Mouse (Mus musculus) midbrain, embryonic 14.5 days (tissue): ENCODE measurements around the gene Taf3. TPM values are rescaled to one million over a fixed set of nuclear protein-coding genes. Genes with fewer than 3 reads are reported as not detected.

Experiments
- ATAC-seq: fragments of 200-750 bp; cut with Nextera tagmentation; 2 replicates; pipeline ENCODE4 v1.8.0; 2017; ENCODE audit warnings: moderate number of reproducible peaks, moderate library complexity; ENCODE audit not compliant: low FRiP score, low TSS enrichment
- DNase-seq: peaks from one replicate; pipeline ENCODE4 v3.0.0-alpha.2; 2015
- H3K27ac ChIP-seq: fragments of 300-500 bp; sonication (generic); replicated peaks from 2 replicates; pipeline ENCODE4 v1.5.1; 2014; ENCODE audit warnings: mild to moderate bottlenecking, low read depth, low read length, moderate library complexity
- H3K27me3 ChIP-seq: fragments of 300-500 bp; sonication (generic); 2 replicates; pipeline ENCODE4 v1.6.1; 2014; ENCODE audit warnings: low read length, control low read depth, mixed read lengths; ENCODE audit not compliant: control insufficient read depth, insufficient read depth
- H3K36me3 ChIP-seq: fragments of 300-500 bp; sonication (generic); 2 replicates; pipeline ENCODE4 v1.6.1; 2014; ENCODE audit warnings: low read length, control low read depth; ENCODE audit not compliant: control insufficient read depth, insufficient read depth
- H3K4me1 ChIP-seq: fragments of 300-500 bp; sonication (generic); 2 replicates; pipeline ENCODE4 v1.6.1; 2014; ENCODE audit warnings: mild to moderate bottlenecking, antibody characterized with exemption, low read length, control low read depth; ENCODE audit not compliant: control insufficient read depth, insufficient read depth
- H3K4me2 ChIP-seq: fragments of 300-500 bp; sonication (generic); 2 replicates; pipeline ENCODE4 v1.6.1; 2014; ENCODE audit warnings: mild to moderate bottlenecking, low read length, moderate library complexity
- H3K4me3 ChIP-seq: fragments of 300-500 bp; sonication (generic); replicated peaks from 2 replicates; pipeline ENCODE4 v1.5.1; 2014; ENCODE audit warnings: low read depth, low read length
- H3K9ac ChIP-seq: fragments of 300-500 bp; sonication (generic); replicated peaks from 2 replicates; pipeline ENCODE4 v1.6.1; 2014; ENCODE audit warnings: mild to moderate bottlenecking, low read length, moderate library complexity
- H3K9me3 ChIP-seq: fragments of 300-500 bp; sonication (generic); 2 replicates; pipeline ENCODE4 v1.6.1; 2016; ENCODE audit warnings: low read length, control low read depth, mixed read lengths; ENCODE audit not compliant: control insufficient read depth
- WGBS: fragments of 180-500 bp; shearing (Covaris S2); extraction: QIAGEN DNeasy Blood & Tissue Kit; methylation state at CpG from one replicate; pipeline ENCODE4 v1.1.7; 2014; 5-methylcytosine and 5-hydroxymethylcytosine counted together
- polyA plus RNA-seq: library from polyadenylated mRNA; unstranded; fragments of >200 nt; fragmentation: Nextera tagmentation; extraction: Ambion mirVana; gene quantifications from 2 replicates; pipeline ENCODE4 v1.2.1, GENCODE M21; 2014

Gene Taf3
- polyA plus RNA-seq, 1 experiment from 2014 or later = 16.4 TPM

DNA sequence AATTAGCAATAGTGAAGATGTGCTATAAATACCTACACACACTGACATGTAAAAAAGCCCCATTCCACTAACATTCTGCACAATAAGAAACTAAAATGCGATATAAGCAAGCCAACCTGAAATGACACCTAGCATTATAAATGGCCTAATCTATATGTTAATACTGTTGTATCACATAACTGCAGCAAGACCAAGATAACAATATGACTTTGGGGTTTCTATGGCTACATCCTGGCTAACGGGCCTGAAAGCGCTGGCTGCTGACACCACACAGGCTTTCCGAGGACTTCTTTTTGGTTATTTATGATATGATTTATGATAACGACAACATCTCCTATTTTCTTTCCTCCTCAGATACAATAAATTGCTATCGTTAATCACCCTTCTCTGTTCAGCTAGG, 90.4 kb downstream of the Taf3 start:
- peak; percentile 36 for DNase-seq
- Histone ChIP-seq H3K4me3 (no peak overlapping the region), H3K27me3 (no peaks in the 10 kb centered on the region), H3K9ac (no peak overlapping the region), H3K9me3 (no peaks in the 10 kb centered on the region), H3K4me1 (peaks cover 7% of the 10 kb centered on the region; the same call in 1 of the 2 replicates), H3K27ac (no peak overlapping the region), H3K4me2 (no peak overlapping the region), H3K36me3 (no peaks in the 10 kb centered on the region)
- 66% methylated on average over 6 of the region's 6 CpGs for WGBS
- no peak for ATAC-seq

DNA sequence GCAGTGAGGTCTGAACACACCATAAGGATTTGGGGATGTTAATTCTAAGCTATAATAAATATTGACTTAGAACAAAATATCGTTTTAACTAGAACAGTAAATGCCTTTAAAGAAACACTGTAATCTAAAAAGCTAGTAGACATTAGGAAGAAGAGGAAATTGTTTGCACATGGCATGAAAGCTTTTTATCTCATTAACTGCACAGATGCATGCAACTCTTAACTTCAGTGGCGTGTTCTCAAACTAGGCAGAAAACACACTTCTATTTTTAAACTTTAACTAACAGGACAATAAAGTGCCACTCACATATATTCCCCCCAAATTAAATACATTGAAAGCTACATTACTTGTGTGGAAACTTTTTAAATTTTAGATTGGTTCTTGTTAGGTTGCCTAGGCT, 91.8 kb downstream of the Taf3 start:
- whole genome bisulfite sequencing = 80% methylated on average over 2 of the region's 2 CpGs
- peaks cover 7% of the 10 kb centered on the region; the same call in 1 of the 2 replicates for H3K4me1 ChIP-seq
- DNase-seq (no peak), ATAC-seq (no peak)
- H3K36me3 ChIP-seq = peaks cover 10% of the 10 kb centered on the region; the same call in 1 of the 2 replicates
- no peak overlapping the region for H3K9ac ChIP-seq
- H3K4me3 ChIP-seq = no peak overlapping the region
- H3K9me3 ChIP-seq = no peaks in the 10 kb centered on the region
- no peak overlapping the region for H3K27ac ChIP-seq
- no peak overlapping the region for H3K4me2 ChIP-seq
- no peaks in the 10 kb centered on the region for H3K27me3 ChIP-seq

DNA sequence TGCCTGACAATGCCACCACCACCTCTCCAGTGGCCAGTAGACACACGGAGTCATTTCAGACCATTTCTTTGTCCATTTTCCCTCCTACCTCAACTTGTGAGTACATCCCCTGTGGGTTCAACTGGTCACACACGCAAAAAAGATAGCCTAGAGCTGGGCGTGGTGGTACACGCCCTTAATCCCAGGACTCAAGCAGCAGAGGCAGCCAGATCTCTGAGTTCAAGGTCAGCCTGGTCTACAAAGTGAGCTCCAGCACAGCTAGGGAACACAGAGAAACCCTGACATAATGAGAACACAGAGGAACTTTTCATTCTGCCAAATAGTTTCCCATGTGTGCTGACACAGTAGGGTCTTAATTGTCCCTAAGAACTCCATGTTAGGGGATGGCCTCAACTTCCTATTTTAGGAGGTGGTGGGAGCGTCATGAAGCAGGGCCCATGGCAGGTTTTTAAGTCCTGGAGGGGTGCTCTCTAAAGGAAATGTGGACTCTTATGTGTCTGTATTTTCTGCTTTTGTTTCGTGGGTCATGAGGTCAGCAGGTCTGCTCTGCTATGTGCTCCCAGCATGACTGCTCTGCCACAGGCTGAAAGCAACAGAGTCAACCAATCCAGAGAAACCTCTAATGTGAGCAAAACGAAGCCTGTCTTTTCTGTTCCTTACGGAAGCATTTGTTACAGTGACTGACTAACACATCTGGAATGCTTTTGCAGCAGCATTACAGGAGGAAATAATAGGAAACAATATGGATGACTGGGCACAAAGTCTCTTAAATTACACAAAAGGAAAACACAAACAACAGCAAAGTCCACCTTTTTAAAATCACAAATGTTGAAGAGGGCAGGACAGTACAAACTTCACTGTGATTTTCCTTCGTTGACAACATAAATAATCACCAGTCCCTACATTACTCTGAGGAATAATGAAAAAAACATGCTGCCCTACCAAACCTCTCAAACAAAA, 92.5 kb downstream of the Taf3 start:
- Histone ChIP-seq H3K9me3 (no peaks in the 10 kb centered on the region), H3K36me3 (peaks cover 14% of the 10 kb centered on the region), H3K27ac (no peak overlapping the region), H3K27me3 (no peaks in the 10 kb centered on the region), H3K4me1 (peaks cover 7% of the 10 kb centered on the region; the same call in 1 of the 2 replicates), H3K4me3 (no peak overlapping the region), H3K9ac (no peak overlapping the region), H3K4me2 (no peak overlapping the region)
- ATAC-seq = no peak
- 56% methylated on average over 9 of the region's 9 CpGs for WGBS
- DNase-seq = no peak

DNA sequence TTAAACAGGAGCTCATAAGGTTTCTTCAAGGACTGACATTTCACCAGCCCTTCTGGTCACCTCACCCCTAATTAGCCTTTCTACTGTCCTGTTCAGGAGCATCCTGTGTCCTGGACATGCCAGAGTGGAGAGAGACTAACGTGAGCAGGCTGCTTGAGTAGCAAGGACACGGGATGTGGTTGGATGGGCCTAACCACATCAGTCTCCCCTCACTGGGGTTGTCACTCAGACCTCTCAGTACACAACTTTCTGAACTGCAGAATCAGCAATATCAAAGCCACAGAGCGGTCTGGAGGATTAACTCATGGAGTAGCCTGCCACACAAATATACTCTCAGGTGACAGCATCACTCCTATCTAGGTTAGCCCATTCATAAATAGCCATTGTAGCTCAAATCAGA, 101.7 kb downstream of the Taf3 start:
- no peak for ATAC-seq
- no peak overlapping the region for H3K4me3 ChIP-seq
- H3K9ac ChIP-seq = no peak overlapping the region
- no peak for DNase-seq
- no peak overlapping the region for H3K4me2 ChIP-seq
- 77% methylated on average over 3 of the region's 3 CpGs for WGBS
- H3K27me3 ChIP-seq = no peaks in the 10 kb centered on the region
- H3K27ac ChIP-seq = no peak overlapping the region
- H3K9me3 ChIP-seq = no peaks in the 10 kb centered on the region
- no peaks in the 10 kb centered on the region for H3K4me1 ChIP-seq
- H3K36me3 ChIP-seq = peaks cover 7% of the 10 kb centered on the region; the same call in 1 of the 2 replicates

GRCm38 (mm10) chr2:9945611-9946010, 102.8 kb downstream of the Taf3 start:
- no peaks in the 10 kb centered on the region for H3K36me3 ChIP-seq
- H3K9ac ChIP-seq = no peak overlapping the region
- DNase-seq = no peak
- H3K4me1 ChIP-seq = no peaks in the 10 kb centered on the region
- 84% methylated on average over 4 of the region's 4 CpGs for WGBS
- no peak overlapping the region for H3K4me2 ChIP-seq
- no peak overlapping the region for H3K27ac ChIP-seq
- H3K9me3 ChIP-seq = no peaks in the 10 kb centered on the region
- no peaks in the 10 kb centered on the region for H3K27me3 ChIP-seq
- H3K4me3 ChIP-seq = no peak overlapping the region
- no peak for ATAC-seq

- H3K4me3 ChIP-seq = no peak overlapping the region
- H3K27me3 ChIP-seq = no peaks in the 10 kb centered on the region
- ATAC-seq (no peak), DNase-seq (no peak)
- H3K9ac ChIP-seq = no peak overlapping the region
- 89% methylated on average over 1 of the region's 1 CpGs for WGBS
- no peaks in the 10 kb centered on the region for H3K9me3 ChIP-seq
- H3K27ac ChIP-seq = no peak overlapping the region
- H3K36me3 ChIP-seq = no peaks in the 10 kb centered on the region
- no peaks in the 10 kb centered on the region for H3K4me1 ChIP-seq
- H3K4me2 ChIP-seq = no peak overlapping the region
These were observed 105.4 kb downstream of the Taf3 start for GRCm38 (mm10) chr2:9943011-9943410.

GRCm38 (mm10) chr2:9939250-9939649, 109.1 kb downstream of the Taf3 start:
- DNase-seq = no peak
- Histone ChIP-seq H3K27me3 (no peaks in the 10 kb centered on the region), H3K36me3 (no peaks in the 10 kb centered on the region), H3K4me2 (no peak overlapping the region), H3K27ac (no peak overlapping the region), H3K9me3 (no peaks in the 10 kb centered on the region), H3K4me1 (no peaks in the 10 kb centered on the region), H3K4me3 (no peak overlapping the region), H3K9ac (no peak overlapping the region)
- ATAC-seq = no peak
- WGBS = 90% methylated on average over 4 of the region's 4 CpGs

DNA sequence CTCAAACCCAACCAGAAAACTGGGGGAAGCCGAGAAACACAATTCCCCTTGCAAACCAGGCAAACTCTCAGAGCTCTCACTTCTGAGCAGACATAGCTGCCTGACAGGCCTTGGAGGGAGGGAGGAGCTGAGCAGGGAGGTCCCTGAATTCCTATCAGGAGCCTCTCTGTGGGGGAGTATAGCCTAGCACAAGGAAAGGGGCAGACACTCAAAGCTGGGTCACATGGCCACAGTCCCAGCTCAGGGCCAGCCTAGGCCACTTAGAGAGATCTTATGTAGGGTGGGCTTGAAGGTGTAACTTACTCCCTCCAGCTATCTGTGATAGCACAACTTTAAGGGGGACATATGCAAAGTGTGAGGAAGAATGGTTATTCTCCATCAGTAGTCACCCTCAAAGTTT, 112.4 kb downstream of the Taf3 start:
- Histone ChIP-seq H3K36me3 (no peaks in the 10 kb centered on the region), H3K27me3 (no peaks in the 10 kb centered on the region), H3K27ac (no peak overlapping the region), H3K4me3 (no peak overlapping the region), H3K4me2 (no peak overlapping the region), H3K9me3 (no peaks in the 10 kb centered on the region), H3K9ac (no peak overlapping the region), H3K4me1 (no peaks in the 10 kb centered on the region)
- WGBS = 0% methylated on average over 1 of the region's 1 CpGs
- DNase-seq (no peak), ATAC-seq (no peak)

DNA sequence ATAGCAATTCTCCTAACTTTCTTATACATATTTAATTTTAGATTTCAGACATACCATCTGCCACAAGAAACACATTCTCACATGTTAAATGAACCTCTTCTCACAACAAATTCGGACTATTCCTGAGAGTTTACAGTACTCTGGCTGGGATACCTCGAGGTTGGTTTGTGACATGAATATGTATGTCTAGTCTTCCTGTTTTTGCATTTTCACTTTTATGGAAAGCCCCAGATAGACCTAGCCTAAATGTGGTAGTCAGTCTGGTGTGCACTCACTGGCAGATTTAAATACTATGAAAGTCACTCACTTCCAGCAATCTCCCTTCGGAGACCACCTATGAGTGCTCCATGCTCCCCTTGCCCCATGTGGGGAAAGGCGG, 121.5 kb downstream of the Taf3 start:
- Histone ChIP-seq H3K9me3 (no peaks in the 10 kb centered on the region), H3K36me3 (no peaks in the 10 kb centered on the region), H3K27me3 (no peaks in the 10 kb centered on the region), H3K4me3 (no peak overlapping the region), H3K27ac (peak overlapping the region; percentile 20; the same call in 1 of the 2 replicates), H3K4me1 (no peaks in the 10 kb centered on the region), H3K9ac (no peak overlapping the region), H3K4me2 (no peak overlapping the region)
- WGBS = 73% methylated on average over 4 of the region's 4 CpGs
- no peak for DNase-seq
- ATAC-seq = no peak
